Mouse (Mus musculus) CH12F3 (cell line): ENCODE results near the gene Fam178b.
"Not testable (repeated sequence)": the region's sequence is repeated elsewhere in the genome, so short reads cannot be mapped to it uniquely, and the experiment has no call there.

Experiments used
- in situ Hi-C: fragments of 300-500 bp; cut with MboI; formaldehyde crosslinking; loops from 2 replicates; pipeline ENCODE4 v1.14.3; 2020; ENCODE audit warnings: low sequenced_read_pairs

Fam178b gene

DNA sequence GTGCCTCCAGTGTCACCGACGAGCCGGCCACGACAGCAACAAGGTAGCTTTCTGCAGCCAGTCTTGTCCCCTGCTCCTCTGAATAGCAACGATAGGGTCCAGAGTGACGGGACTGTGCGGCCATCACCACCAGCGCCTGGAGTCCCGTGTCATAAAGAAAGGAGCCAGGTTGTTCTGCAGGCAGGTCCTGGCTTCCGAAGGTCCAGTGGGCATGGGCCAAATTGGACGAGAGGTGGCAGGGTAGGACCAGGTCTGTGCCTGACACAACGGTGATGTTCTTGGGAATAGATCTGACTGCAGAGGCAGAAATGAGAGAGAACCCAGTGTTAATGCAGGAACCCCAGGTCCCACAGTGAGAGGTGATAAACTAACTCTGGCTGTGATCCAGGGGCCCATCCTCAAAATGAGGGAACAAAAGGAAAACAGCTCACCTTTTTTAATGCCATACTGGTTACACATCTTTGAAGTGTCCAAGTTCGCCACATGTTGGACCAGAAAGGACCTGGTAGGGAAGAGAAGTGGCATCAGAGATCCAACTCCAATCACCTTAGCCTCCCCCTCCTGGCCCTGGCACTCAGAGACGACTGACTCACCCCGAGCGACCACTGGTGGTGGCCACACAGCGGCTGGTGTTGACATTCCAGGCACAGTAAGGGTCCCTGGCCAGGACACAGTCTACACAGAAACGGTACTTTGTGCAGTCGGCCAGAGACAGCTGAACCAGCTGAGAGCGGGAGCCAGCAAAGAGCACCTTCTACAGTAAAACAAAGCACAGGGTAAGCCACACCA is 132.7 kb downstream of the Fam178b start:
- in situ Hi-C loops = loop anchor here (10.0 kb wide), 1 partner anchor 85 kb away; no protein-coding TSS in a partner anchor

DNA sequence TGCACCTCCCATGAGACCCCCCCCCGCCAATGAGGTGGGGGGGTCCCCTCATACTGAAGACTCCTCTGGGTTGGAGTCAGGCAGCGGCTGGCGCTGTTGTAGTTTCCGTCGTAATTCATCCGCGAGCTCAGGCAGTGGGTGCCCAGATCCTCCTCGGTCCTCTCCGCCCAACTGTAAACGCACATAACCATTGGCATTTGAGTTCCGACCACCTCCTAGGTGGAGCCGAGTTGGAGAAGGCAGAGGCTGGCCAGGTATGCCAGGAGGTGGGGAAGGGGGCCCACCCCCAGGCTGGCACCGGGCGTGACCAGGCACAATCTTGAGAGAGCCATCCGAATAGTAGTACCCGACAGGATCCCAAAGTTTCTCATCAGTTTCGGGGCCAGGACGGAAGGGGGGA is 133.5 kb downstream of the Fam178b start:
- in situ Hi-C loops = no loop called here

- in situ Hi-C loops = no loop called here
These were observed 134.2 kb downstream of the Fam178b start for GRCm38 (mm10) chr1:36548771-36549170.

DNA sequence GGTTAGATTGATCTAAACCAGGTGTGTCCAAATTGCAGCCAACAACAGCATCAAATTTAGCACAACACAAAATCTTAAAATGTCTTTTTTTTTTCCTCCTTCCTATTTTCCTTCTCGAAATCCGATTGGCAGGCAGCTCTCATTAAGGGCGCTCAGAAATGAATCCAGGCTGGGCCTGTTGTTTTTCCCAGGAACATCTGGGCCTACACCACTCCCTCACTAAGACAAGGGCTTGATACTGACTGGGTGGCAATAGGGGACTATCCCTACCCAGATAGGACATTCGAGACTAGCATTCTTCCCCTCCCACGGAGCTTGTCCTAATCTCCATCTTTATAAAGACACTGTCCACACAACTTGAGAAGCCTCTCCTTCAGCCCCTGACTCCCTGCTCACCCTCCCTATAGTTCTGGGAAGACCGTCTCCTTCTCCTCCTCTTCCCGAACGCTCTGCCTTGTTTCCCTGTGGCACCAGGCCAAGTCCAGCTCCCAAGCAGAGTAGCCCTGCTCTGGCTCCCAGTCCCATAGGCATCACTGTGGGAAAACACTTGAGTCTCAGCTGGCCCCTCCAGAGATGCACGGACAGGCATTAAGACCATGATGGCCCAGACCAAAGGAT is 134.9 kb downstream of the Fam178b start:
- in situ Hi-C loops = no loop called here

GRCm38 (mm10) chr1:36546888-36547471 is 136.0 kb downstream of the Fam178b start, which contains the start of gene Ankrd39:
Gene Ankrd39, minus strand, starts transcription at chr1:36547445.
- in situ Hi-C loops = no loop called here

GRCm38 (mm10) chr1:36545845-36546600 is 137.0 kb downstream of the Fam178b start:
- in situ Hi-C loops = no loop called here

- in situ Hi-C loops = no loop called here
These were observed 137.6 kb downstream of the Fam178b start for GRCm38 (mm10) chr1:36545382-36545781.

GRCm38 (mm10) chr1:36542925-36543324 is 140.1 kb downstream of the Fam178b start:
- in situ Hi-C loops = no loop called here

DNA sequence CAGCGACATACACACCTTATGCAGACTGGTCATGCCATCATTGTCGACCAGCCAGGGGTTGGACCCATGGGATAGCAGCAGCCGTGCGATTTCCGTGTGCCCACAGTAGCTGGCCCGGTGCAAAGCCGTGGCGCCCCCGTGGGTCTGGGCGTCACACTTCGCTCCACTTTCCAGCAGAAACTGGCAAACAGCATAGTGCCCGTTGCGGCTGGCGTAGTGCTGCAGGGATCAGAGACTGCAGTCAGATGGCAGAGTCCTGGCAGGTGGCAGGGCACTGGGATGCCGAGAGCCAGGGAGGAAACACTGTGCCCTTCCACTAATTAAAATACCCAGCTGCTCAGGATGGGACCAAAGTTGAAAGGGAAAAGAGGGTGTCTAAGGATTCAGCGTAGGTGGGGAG is 141.1 kb downstream of the Fam178b start:
- in situ Hi-C loops = no loop called here

- in situ Hi-C loops = no loop called here
These were observed 142.2 kb downstream of the Fam178b start for GRCm38 (mm10) chr1:36540807-36541206.

GRCm38 (mm10) chr1:36540132-36540531 is 142.9 kb downstream of the Fam178b start:
- in situ Hi-C loops = no loop called here

DNA sequence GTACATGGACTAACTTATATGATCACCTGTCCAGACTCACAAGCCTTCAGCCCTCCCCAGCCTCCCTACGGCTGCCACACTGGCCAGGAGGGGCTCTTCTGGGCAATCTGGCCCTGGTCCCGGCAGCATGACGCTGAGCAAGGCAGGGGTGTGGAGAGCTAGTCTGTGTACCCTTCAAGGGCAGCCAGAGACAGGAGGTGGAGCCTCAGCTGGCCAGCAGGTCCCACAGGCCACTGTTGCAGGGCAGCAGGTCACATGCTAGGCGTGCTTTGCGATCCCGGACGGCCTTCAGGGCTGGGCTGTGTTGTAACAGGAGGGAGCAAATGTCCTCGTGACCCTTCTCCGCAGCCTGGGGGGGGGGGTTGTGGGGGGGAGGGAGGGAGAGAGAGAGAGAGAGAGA is 143.8 kb downstream of the Fam178b start, which contains the start of gene Gm42417:
Gene Gm42417, minus strand, starts transcription at position 244 of the 400 bp plus-strand sequence.
- in situ Hi-C loops = no loop called here

- in situ Hi-C loops = no loop called here
These were observed 144.3 kb downstream of the Fam178b start for GRCm38 (mm10) chr1:36538727-36539126.

GRCm38 (mm10) chr1:36536783-36537182 is 146.2 kb downstream of the Fam178b start, which contains the start of gene Ankrd23:
Gene Ankrd23, minus strand, starts transcription at chr1:36536883.
- in situ Hi-C loops = not testable (repeated sequence)

- in situ Hi-C loops = no loop called here
These were observed 146.6 kb downstream of the Fam178b start for GRCm38 (mm10) chr1:36536397-36536728.

DNA sequence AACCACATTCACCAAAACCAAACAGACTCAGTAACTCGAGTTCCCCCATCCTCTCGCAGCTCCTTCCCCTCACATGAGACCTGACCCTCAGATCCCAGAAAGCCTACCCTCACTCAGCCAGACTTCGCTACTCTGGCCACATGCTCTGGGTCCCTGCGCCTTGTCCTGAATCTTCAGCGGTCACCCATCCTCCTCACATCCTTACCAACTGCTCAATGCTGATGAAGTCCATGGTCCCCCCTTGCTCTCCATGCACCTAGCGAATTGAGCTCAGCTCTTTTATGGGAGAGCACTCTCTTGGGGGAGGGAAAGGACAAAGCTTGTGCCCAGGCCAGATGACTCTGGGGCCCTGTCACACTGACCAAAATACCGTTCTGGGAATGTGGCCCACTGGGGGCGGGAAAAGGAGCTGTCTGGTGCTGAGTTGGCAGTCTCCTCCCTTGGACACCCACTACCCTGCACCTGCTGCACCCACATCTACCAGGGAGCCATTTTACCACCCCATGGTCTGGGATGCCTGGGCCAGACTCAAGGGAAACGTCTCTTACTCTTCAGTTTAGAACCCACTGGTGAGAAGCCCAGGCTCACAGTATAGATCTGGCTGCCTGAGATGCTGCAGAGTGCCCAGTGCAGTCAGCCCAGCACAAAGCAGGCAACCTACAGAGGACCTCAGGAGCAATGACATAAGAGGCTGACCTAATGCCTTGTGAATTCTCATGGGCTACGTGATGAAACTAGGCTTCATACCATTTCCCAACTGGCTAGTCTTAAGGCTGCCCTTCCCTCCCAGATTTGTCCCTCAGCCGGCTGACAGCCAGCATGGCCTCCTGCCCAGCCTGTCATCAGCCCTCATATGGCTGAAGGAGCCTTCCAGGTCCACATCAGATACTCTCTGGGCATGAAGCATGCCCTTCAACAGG is 147.2 kb downstream of the Fam178b start:
- in situ Hi-C loops = no loop called here

DNA sequence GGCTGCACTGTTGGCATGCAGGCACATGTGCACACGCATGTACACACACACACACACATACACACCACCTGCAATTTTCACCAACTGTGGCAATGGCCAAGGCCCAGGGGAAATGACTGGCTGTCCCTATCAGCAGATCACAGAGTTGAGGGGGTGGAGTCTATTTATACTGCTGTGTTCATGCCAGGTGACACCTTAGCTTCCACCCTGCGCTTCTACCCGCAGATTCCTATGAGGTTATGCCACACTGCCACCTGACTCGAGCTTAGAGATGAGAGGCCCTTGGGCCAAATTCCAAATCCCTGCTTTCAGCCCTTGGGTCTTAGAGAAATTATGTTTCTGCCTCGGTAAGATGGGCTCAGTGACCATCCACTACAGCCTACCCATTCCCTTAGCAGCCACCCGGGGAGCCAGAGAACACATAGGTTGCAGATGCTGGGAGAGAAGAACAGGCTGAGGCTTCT is 148.4 kb downstream of the Fam178b start:
- in situ Hi-C loops = no loop called here

DNA sequence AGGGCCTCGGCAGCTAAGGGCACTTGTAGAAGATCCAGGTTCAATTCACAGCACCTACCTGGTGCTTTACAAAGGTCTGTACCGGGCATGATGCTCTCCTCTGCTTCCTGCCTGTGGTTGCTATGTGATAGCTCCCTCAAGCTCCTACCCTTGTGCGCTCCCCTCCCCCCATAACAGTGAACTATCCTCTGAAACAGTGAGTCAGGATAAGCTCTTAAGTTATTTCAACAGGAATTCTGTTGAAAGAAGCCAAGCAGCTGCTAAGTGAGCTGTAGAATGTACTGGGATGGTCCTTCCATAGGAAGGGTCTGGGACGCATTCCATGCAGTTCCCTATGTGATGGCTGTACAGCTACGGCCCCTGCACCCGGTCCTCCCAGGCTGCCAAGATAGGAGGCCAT is 149.4 kb downstream of the Fam178b start:
- in situ Hi-C loops = no loop called here

DNA sequence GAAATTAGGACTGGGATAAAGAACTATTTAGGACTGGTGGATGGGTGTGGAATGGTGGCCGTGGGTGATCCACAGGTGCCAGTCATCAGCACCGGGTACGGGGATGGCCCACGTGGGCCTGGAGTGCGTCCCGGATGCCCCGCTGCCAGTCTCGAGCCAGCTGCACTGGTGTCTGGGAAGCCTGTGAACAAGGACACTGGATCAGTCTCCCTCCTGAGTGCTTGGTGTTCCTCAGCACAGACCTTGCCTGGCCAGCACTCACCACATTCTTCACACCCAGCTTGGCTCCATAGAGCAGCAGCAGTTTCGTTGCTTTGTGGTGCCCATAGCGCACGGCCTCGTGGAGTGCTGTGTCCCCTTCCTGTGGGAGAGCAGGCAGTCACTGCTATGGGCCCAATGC is 151.5 kb downstream of the Fam178b start:
- in situ Hi-C loops = no loop called here

DNA sequence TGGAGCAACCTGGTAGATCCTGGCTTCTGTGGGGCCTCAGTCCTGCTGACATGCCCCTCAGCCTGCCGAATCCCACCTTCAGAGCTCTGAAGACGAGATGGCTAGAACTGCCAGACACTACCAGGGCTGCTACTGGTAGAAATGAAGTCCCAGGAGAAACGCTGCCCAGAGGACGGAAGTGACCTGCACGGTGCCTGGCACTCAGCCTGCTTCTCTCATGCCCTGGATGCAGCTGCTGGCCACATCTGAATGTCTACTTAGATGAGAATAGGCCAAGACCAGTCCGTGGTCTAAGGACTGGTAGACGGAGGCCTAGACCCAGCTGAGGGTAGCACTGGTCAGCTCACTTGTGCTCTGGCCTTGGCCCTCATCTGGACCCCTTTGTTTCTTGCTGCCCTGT is 152.0 kb downstream of the Fam178b start:
- in situ Hi-C loops = no loop called here
